Mouse (Mus musculus) stomach, embryonic 14.5 days (tissue): ENCODE measurements at regions not wholly inside any gene's neighbourhood (a gene's known extent, or its start where the extent isn't known, plus 50 kb on each side); places are given as distances from the start of the nearest gene placed in this dataset.
"Not testable (repeated sequence)": the region's sequence is repeated elsewhere in the genome, so short reads cannot be mapped to it uniquely, and the experiment has no call there.

Source experiments
- ATAC-seq: fragments of 200-750 bp; cut with Nextera tagmentation; 2 replicates; pipeline ENCODE4 v1.8.0; 2017; ENCODE audit warnings: low read depth, moderate TSS enrichment; ENCODE audit not compliant: insufficient number of reproducible peaks, insufficient read depth, low FRiP score
- H3K27ac ChIP-seq: fragments of 300-500 bp; sonication (generic); 2 replicates; pipeline ENCODE4 v1.5.1; 2014; ENCODE audit warnings: mild to moderate bottlenecking, low read length, moderate library complexity, mixed read lengths
- H3K27me3 ChIP-seq: fragments of 300-500 bp; sonication (generic); 2 replicates; pipeline ENCODE4 v1.6.1; 2014; ENCODE audit warnings: low read length, control low read depth, mixed read lengths; ENCODE audit not compliant: control insufficient read depth, insufficient read depth
- H3K36me3 ChIP-seq: fragments of 300-500 bp; sonication (generic); 2 replicates; pipeline ENCODE4 v1.6.1; 2014; ENCODE audit warnings: mild to moderate bottlenecking, control low read depth, low read length, moderate library complexity, mixed read lengths; ENCODE audit not compliant: control insufficient read depth, insufficient read depth
- H3K4me1 ChIP-seq: fragments of 300-500 bp; sonication (generic); 2 replicates; pipeline ENCODE4 v1.6.1; 2014; ENCODE audit warnings: low read length, control low read depth, mixed read lengths; ENCODE audit not compliant: control insufficient read depth, insufficient read depth
- H3K4me2 ChIP-seq: fragments of 300-500 bp; sonication (generic); replicated peaks from 2 replicates; pipeline ENCODE4 v1.6.1; 2014; ENCODE audit warnings: low read depth, low read length, control low read depth
- H3K4me3 ChIP-seq: fragments of 300-500 bp; sonication (generic); 2 replicates; pipeline ENCODE4 v1.5.1; 2014; ENCODE audit warnings: low read depth, low read length, control low read depth
- H3K9ac ChIP-seq: fragments of 300-500 bp; sonication (generic); replicated peaks from 2 replicates; pipeline ENCODE4 v1.6.1; 2014; ENCODE audit warnings: low read depth, mild to moderate bottlenecking, control low read depth, low read length, moderate library complexity, mixed read lengths
- H3K9me3 ChIP-seq: fragments of 300-500 bp; sonication (generic); 2 replicates; pipeline ENCODE4 v1.6.1; 2016; ENCODE audit warnings: low read depth, low read length, control low read depth; ENCODE audit not compliant: control insufficient read depth
- WGBS: fragments of 180-500 bp; shearing (Covaris S2); extraction: QIAGEN DNeasy Blood & Tissue Kit; methylation state at CpG from one replicate; pipeline ENCODE4 v1.1.7; 2014; 5-methylcytosine and 5-hydroxymethylcytosine counted together

GRCm38 (mm10) chr10:8121895-8122294 is 165.9 kb upstream of the Tab2 start:
- 40% methylated on average over 4 of the region's 4 CpGs for WGBS
- no peaks in the 10 kb centered on the region for H3K9me3 ChIP-seq
- no peak overlapping the region for H3K9ac ChIP-seq
- no peak overlapping the region for H3K4me3 ChIP-seq
- no peak for ATAC-seq
- no peak overlapping the region for H3K27ac ChIP-seq
- no peaks in the 10 kb centered on the region for H3K36me3 ChIP-seq
- no peak overlapping the region for H3K4me2 ChIP-seq
- H3K4me1 ChIP-seq, result no peaks in the 10 kb centered on the region
- no peaks in the 10 kb centered on the region for H3K27me3 ChIP-seq

GRCm38 (mm10) chr10:8116821-8117220 is 160.8 kb upstream of the Tab2 start:
- no peak for ATAC-seq
- Histone ChIP-seq H3K4me2 (no peak overlapping the region), H3K36me3 (no peaks in the 10 kb centered on the region), H3K27ac (no peak overlapping the region), H3K4me3 (no peak overlapping the region), H3K9ac (no peak overlapping the region), H3K4me1 (no peaks in the 10 kb centered on the region), H3K27me3 (no peaks in the 10 kb centered on the region), H3K9me3 (no peaks in the 10 kb centered on the region)
- WGBS, result 80% methylated on average over 8 of the region's 8 CpGs

GRCm38 (mm10) chr10:8114932-8115331 is 158.9 kb upstream of the Tab2 start:
- not testable (repeated sequence) for H3K9me3 ChIP-seq, H3K9ac ChIP-seq, H3K4me3 ChIP-seq, H3K36me3 ChIP-seq, H3K27ac ChIP-seq, H3K4me2 ChIP-seq, H3K4me1 ChIP-seq, H3K27me3 ChIP-seq, ATAC-seq
- WGBS, result 66% methylated on average over 5 of the region's 5 CpGs

DNA sequence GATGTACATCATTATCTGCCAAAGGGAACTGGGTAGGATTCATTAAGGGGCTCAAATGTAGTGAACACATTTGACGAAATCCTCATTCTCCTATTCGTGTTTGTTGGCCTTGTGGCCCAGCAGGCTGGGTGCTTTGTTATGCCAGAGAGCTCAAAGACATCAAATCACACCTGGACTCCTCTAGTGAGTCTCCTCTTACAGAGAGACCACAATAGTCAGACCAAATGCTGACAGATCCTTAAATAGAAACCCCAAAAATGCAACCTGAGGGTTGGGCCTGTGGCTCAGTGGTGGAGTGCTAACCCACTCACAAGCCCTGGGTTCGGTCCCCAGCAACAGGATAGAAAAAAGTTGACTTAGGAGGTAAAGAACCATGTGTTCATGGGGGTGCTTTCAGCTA is 158.5 kb upstream of the Tab2 start:
- H3K9ac ChIP-seq, result no peak overlapping the region
- no peaks in the 10 kb centered on the region for H3K9me3 ChIP-seq
- H3K4me1 ChIP-seq, result no peaks in the 10 kb centered on the region
- 63% methylated on average over 3 of the region's 3 CpGs for WGBS
- ATAC-seq, result no peak
- no peak overlapping the region for H3K27ac ChIP-seq
- H3K36me3 ChIP-seq, result no peaks in the 10 kb centered on the region
- H3K27me3 ChIP-seq, result no peaks in the 10 kb centered on the region
- no peak overlapping the region for H3K4me3 ChIP-seq
- H3K4me2 ChIP-seq, result no peak overlapping the region

- Histone ChIP-seq H3K4me3 (no peak overlapping the region), H3K4me2 (no peak overlapping the region)
- WGBS, result 76% methylated on average over 6 of the region's 6 CpGs
These were observed 144.5 kb upstream of the Tab2 start for GRCm38 (mm10) chr10:8100489-8100888.

DNA sequence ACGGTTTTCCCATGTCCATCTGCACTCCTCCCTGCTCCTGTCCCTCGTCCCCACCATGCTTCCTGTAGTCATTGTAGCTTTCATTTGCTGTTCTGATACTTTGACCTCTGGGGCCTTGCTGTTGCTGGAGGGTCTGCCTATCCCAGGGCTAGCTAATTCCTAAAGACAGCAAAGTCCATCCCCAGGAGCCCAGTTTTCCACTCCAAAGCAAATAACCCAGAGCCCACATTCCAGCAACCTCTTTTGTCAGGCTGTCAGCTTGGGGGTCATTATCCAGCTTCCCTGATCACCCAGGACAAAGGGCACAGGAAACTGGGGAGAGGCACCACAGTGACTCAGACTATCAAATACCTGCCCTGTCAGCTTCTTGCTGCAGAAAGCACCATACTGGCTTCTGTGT is 139.9 kb upstream of the Tab2 start:
- H3K27ac ChIP-seq, result no peak overlapping the region
- H3K27me3 ChIP-seq, result no peaks in the 10 kb centered on the region
- no peak overlapping the region for H3K9ac ChIP-seq
- no peaks in the 10 kb centered on the region for H3K9me3 ChIP-seq
- 34% methylated on average over 2 of the region's 2 CpGs for WGBS
- no peak for ATAC-seq
- no peak overlapping the region for H3K4me3 ChIP-seq
- no peak overlapping the region for H3K4me2 ChIP-seq
- no peaks in the 10 kb centered on the region for H3K36me3 ChIP-seq
- H3K4me1 ChIP-seq, result no peaks in the 10 kb centered on the region

More at GRCm38 (mm10) chr10:8100489-8100888, 144.5 kb upstream of the Tab2 start:
- Histone ChIP-seq H3K27me3 (no peaks in the 10 kb centered on the region), H3K4me1 (no peaks in the 10 kb centered on the region), H3K36me3 (no peaks in the 10 kb centered on the region), H3K9me3 (peaks cover 2% of the 10 kb centered on the region; the same call in 1 of the 2 replicates), H3K27ac (no peak overlapping the region), H3K9ac (no peak overlapping the region)
- ATAC-seq, result no peak

GRCm38 (mm10) chr10:8095206-8095605 is 139.2 kb upstream of the Tab2 start:
- 81% methylated on average over 3 of the region's 3 CpGs for WGBS
- no peak for ATAC-seq
- Histone ChIP-seq H3K9me3 (no peaks in the 10 kb centered on the region), H3K9ac (no peak overlapping the region), H3K4me1 (no peaks in the 10 kb centered on the region), H3K36me3 (no peaks in the 10 kb centered on the region), H3K4me2 (no peak overlapping the region), H3K4me3 (no peak overlapping the region), H3K27me3 (no peaks in the 10 kb centered on the region), H3K27ac (no peak overlapping the region)

- Histone ChIP-seq H3K9me3 (no peaks in the 10 kb centered on the region), H3K36me3 (no peaks in the 10 kb centered on the region), H3K9ac (no peak overlapping the region), H3K27me3 (no peaks in the 10 kb centered on the region), H3K27ac (no peak overlapping the region), H3K4me3 (no peak overlapping the region), H3K4me2 (no peak overlapping the region), H3K4me1 (0 out of 2 replicates have a peak, but pooled peaks cover 2% of the 10 kb centered on the region)
- ATAC-seq, result peak; percentile 28; the same call in 1 of the 2 replicates
- WGBS, result 42% methylated on average over 8 of the region's 8 CpGs
These were observed 136.0 kb upstream of the Tab2 start for GRCm38 (mm10) chr10:8091871-8092552.

- Histone ChIP-seq H3K4me3 (no peak overlapping the region), H3K9me3 (no peaks in the 10 kb centered on the region), H3K27me3 (no peaks in the 10 kb centered on the region), H3K4me2 (no peak overlapping the region), H3K36me3 (no peaks in the 10 kb centered on the region), H3K9ac (no peak overlapping the region), H3K27ac (no peak overlapping the region), H3K4me1 (0 out of 2 replicates have a peak, but pooled peaks cover 2% of the 10 kb centered on the region)
- ATAC-seq, result no peak
- 67% methylated on average over 9 of the region's 9 CpGs for WGBS
These were observed 133.3 kb upstream of the Tab2 start for GRCm38 (mm10) chr10:8089296-8089695.
